Mouse (Mus musculus) MEL (cell line): ENCODE results near the gene Tpd52l1. TPM values are rescaled to one million over a fixed set of nuclear protein-coding genes. Genes with fewer than 3 reads are reported as not detected.

Experiments used
- DNase-seq: peaks from one replicate; pipeline ENCODE4 v3.0.0; 2011; ENCODE audit warnings: low read depth, low spot score
- H3K27ac ChIP-seq: 2 replicates; pipeline ENCODE4 v1.5.1; 2012; ENCODE audit warnings: low read depth, mild to moderate bottlenecking, control low read depth, low read length, moderate library complexity; ENCODE audit not compliant: control insufficient read depth
- H3K27me3 ChIP-seq, 2 experiments: fragments of 150-350 bp in 1 of 2; sonication (generic) in 1 of 2; 2 replicates each; pipeline ENCODE4 v1.6.1; 2012; ENCODE audit warnings: low read length in 2 of 2, mild to moderate bottlenecking in 2 of 2, improper control_type of control experiment in 1 of 2, moderate library complexity in 1 of 2; ENCODE audit not compliant: insufficient read depth in 2 of 2, control insufficient read depth in 1 of 2
- H3K36me3 ChIP-seq, 2 experiments: 2 replicates each; pipeline ENCODE4 v1.6.1; 2012 to 2014; ENCODE audit warnings: low read length in 2 of 2, improper control_type of control experiment in 1 of 2, inconsistent platforms in 1 of 2, mild to moderate bottlenecking in 1 of 2; ENCODE audit not compliant: insufficient read depth in 2 of 2, control insufficient read depth in 1 of 2
- H3K4me1 ChIP-seq, 2 experiments: fragments of 150-350 bp in 1 of 2; sonication (generic) in 1 of 2; 2 replicates each; pipeline ENCODE4 v1.6.1; 2012; ENCODE audit warnings: low read length in 2 of 2, improper control_type of control experiment in 1 of 2, mild to moderate bottlenecking in 1 of 2; ENCODE audit not compliant: insufficient read depth in 2 of 2, control insufficient read depth in 1 of 2
- H3K4me3 ChIP-seq, 2 experiments: fragments of 150-350 bp in 1 of 2; sonication (generic) in 1 of 2; 2 replicates each; pipeline ENCODE4 v1.5.1; 2012; ENCODE audit warnings: low read depth in 2 of 2, low read length in 2 of 2, mild to moderate bottlenecking in 2 of 2, moderate library complexity in 2 of 2, control low read depth in 1 of 2, improper control_type of control experiment in 1 of 2; ENCODE audit not compliant: control insufficient read depth in 1 of 2, insufficient read depth in 1 of 2
- H3K79me2 ChIP-seq: 2 replicates; pipeline ENCODE4 v1.6.1; 2012; ENCODE audit warnings: mild to moderate bottlenecking, low read length, moderate library complexity; ENCODE audit not compliant: control insufficient read depth, poor library complexity, insufficient read depth
- H3K9ac ChIP-seq: 2 replicates; pipeline ENCODE4 v1.6.1; 2012; ENCODE audit warnings: low read depth, mild to moderate bottlenecking, control low read depth, low read length, moderate library complexity; ENCODE audit not compliant: control insufficient read depth, poor library complexity, severe bottlenecking
- H3K9me3 ChIP-seq: fragments of 150-350 bp; sonication (generic); replicated peaks from 2 replicates; pipeline ENCODE4 v1.6.1; 2012; ENCODE audit warnings: mild to moderate bottlenecking, low read length, improper control_type of control experiment, moderate library complexity; ENCODE audit not compliant: insufficient read depth
- BHLHE40 ChIP-seq: IDR thresholded peaks from 2 replicates; pipeline ENCODE4 v1.6.1; 2012; ENCODE audit warnings: low read depth, mild to moderate bottlenecking, inconsistent platforms, low read length, improper control_type of control experiment, borderline replicate concordance
- CHD1 ChIP-seq: IDR thresholded peaks from 2 replicates; pipeline ENCODE4 v1.6.1; 2012; ENCODE audit warnings: low read depth, mild to moderate bottlenecking, inconsistent platforms, low read length, improper control_type of control experiment
- E2F4 ChIP-seq: IDR thresholded peaks from 2 replicates; pipeline ENCODE4 v1.6.1; 2011; ENCODE audit warnings: low read depth, low read length, improper control_type of control experiment, borderline replicate concordance
- ELF1 ChIP-seq: IDR thresholded peaks from 2 replicates; pipeline ENCODE4 v1.6.1; 2014; ENCODE audit warnings: low read depth, mild to moderate bottlenecking, inconsistent platforms, low read length, improper control_type of control experiment, moderate library complexity
- GABPA ChIP-seq: IDR thresholded peaks from 2 replicates; pipeline ENCODE4 v1.6.1; 2012; ENCODE audit warnings: low read depth, mild to moderate bottlenecking, inconsistent platforms, low read length, improper control_type of control experiment, moderate library complexity
- MAFK ChIP-seq: IDR thresholded peaks from 2 replicates; pipeline ENCODE4 v1.6.1; 2011; ENCODE audit warnings: low read depth, mild to moderate bottlenecking, low read length, improper control_type of control experiment, borderline replicate concordance
- MAX ChIP-seq: IDR thresholded peaks from 2 replicates; pipeline ENCODE4 v1.6.1; 2011; ENCODE audit warnings: low read length, improper control_type of control experiment
- MEF2A ChIP-seq: IDR thresholded peaks from 2 replicates; pipeline ENCODE4 v1.6.1; 2014; ENCODE audit warnings: low read depth, mild to moderate bottlenecking, inconsistent platforms, low read length, improper control_type of control experiment; ENCODE audit not compliant: poor library complexity, insufficient replicate concordance, severe bottlenecking; ENCODE audit errors: extremely low read depth
- NELFE ChIP-seq: IDR thresholded peaks from 2 replicates; pipeline ENCODE4 v1.6.1; 2011; ENCODE audit warnings: low read depth, low read length, improper control_type of control experiment
- NRF1 ChIP-seq: IDR thresholded peaks from 2 replicates; pipeline ENCODE4 v1.6.1; 2014; ENCODE audit warnings: low read depth, mild to moderate bottlenecking, inconsistent platforms, low read length, improper control_type of control experiment, moderate library complexity; ENCODE audit not compliant: poor library complexity, insufficient read depth, severe bottlenecking
- POLR2AphosphoS5 ChIP-seq: IDR thresholded peaks from 2 replicates; pipeline ENCODE4 v1.6.1; 2012; ENCODE audit warnings: low read depth, borderline replicate concordance, mild to moderate bottlenecking, inconsistent platforms, low read length, moderate library complexity, mixed read lengths
- RCOR1 ChIP-seq: IDR thresholded peaks from 2 replicates; pipeline ENCODE4 v1.6.1; 2012; ENCODE audit warnings: low read depth, mild to moderate bottlenecking, inconsistent platforms, low read length, improper control_type of control experiment
- SIN3A ChIP-seq: IDR thresholded peaks from 2 replicates; pipeline ENCODE4 v1.6.1; 2012; ENCODE audit warnings: low read length, improper control_type of control experiment, inconsistent platforms
- SMC3 ChIP-seq: IDR thresholded peaks from 2 replicates; pipeline ENCODE4 v1.6.1; 2011; ENCODE audit warnings: low read depth, low read length, improper control_type of control experiment
- TAL1 ChIP-seq: IDR thresholded peaks from 2 replicates; pipeline ENCODE4 v1.6.1; 2012; ENCODE audit warnings: mild to moderate bottlenecking, inconsistent platforms, low read length, moderate library complexity, mixed read lengths
- TCF12 ChIP-seq: IDR thresholded peaks from 2 replicates; pipeline ENCODE4 v1.6.1; 2014; ENCODE audit warnings: low read depth, mild to moderate bottlenecking, inconsistent platforms, low read length, improper control_type of control experiment, moderate library complexity
- UBTF ChIP-seq: IDR thresholded peaks from 2 replicates; pipeline ENCODE4 v1.6.1; 2012; ENCODE audit warnings: low read depth, mild to moderate bottlenecking, inconsistent platforms, low read length, improper control_type of control experiment, moderate library complexity, borderline replicate concordance; ENCODE audit not compliant: insufficient read depth
- USF2 ChIP-seq, 2 experiments: IDR thresholded peaks; 2 replicates each; pipeline ENCODE4 v1.6.1; 2011 to 2012; ENCODE audit warnings: improper control_type of control experiment in 2 of 2, low read length in 2 of 2, borderline replicate concordance in 1 of 2, inconsistent platforms in 1 of 2, low read depth in 1 of 2, mild to moderate bottlenecking in 1 of 2; ENCODE audit not compliant: insufficient read depth in 1 of 2
- ZKSCAN1 ChIP-seq: IDR thresholded peaks from 2 replicates; pipeline ENCODE4 v1.6.1; 2012; ENCODE audit warnings: low read depth, mild to moderate bottlenecking, inconsistent platforms, low read length, improper control_type of control experiment, moderate library complexity
- ZNF384 ChIP-seq: IDR thresholded peaks from 2 replicates; pipeline ENCODE4 v1.6.1; 2012; ENCODE audit warnings: low read depth, mild to moderate bottlenecking, inconsistent platforms, low read length, improper control_type of control experiment
- polyA plus RNA-seq, 2 experiments: library from polyadenylated mRNA; stranded (reverse) in 1 of 2; unstranded in 1 of 2; fragments of >175 nt in 1 of 2; fragments of >200 nt in 1 of 2; gene quantifications; 2 replicates each; pipeline versions ENCODE4 v1.2.1 to v1.2.4; 2012; ENCODE audit warnings: low replicate concordance in 2 of 2, low read depth in 1 of 2; ENCODE audit not compliant: insufficient read length in 2 of 2, insufficient read depth in 1 of 2, missing spikeins in 1 of 2
- total RNA-seq: library from RNA; depleted of rRNA; stranded (reverse); fragments of 300-350 nt; gene quantifications from 2 replicates; pipeline ENCODE4 v1.2.3, GENCODE M21; 2012

The Tpd52l1 gene
- total and polyA plus RNA-seq, 3 experiments, result not detected

DNA sequence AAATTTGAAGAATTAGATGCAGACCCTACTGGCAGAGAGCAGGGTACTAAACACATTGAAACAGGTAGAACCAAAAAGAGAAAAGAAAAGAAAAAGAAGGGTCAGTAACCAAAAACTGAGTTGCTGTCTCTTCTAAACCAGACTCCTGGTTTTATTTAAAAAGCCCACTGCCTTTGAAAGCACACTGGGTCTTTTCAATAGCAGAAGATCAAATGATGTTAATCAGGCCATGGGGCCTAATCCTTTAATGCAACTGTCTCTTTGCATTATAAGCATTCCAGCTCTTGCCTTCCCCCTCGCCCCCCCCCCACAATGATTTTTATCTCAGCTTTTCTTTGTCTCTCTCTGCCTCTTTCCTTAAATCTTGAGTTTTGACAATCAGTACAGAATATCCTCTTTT, 149.3 kb downstream of the Tpd52l1 start:
- H3K36me3 ChIP-seq, result no peaks in the 10 kb centered on the region
- TF ChIP-seq NELFE (no peak), TAL1 (no peak), CHD1 (no peak), TCF12 (no peak), E2F4 (no peak), MAFK (no peak), ZKSCAN1 (no peak), BHLHE40 (no peak), NRF1 (no peak)
- H3K4me3 ChIP-seq, result no peak overlapping the region
- DNase-seq, result no peak
- no peaks in the 10 kb centered on the region for H3K9me3 ChIP-seq
- H3K4me1 ChIP-seq, result no peaks in the 10 kb centered on the region
- no peaks in the 10 kb centered on the region for H3K27me3 ChIP-seq
- no peaks in the 10 kb centered on the region for H3K79me2 ChIP-seq
- no peak overlapping the region for H3K9ac ChIP-seq
- H3K27ac ChIP-seq, result no peak overlapping the region

DNA sequence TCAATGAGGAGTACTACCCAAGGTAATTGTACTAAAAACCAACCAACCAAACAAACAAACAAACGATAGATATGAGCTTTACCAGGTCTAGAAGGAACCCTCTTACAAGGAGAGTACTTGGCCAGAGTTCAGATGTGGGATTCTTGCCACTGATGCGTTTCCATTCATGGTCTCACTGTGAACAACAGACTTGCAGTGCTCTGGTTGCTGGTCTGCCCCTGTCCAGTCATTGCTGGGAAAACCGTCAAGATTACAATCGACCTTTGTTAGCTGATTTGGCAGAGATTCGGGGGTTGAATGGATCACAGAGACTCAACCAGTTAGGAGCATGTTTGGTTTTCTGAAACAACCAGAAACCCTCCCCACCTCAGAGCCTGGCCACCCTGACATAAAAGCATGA, 150.1 kb downstream of the Tpd52l1 start:
- Histone ChIP-seq H3K4me1 (no peaks in the 10 kb centered on the region), H3K9ac (no peak overlapping the region), H3K27ac (no peak overlapping the region), H3K27me3 (no peaks in the 10 kb centered on the region), H3K79me2 (no peaks in the 10 kb centered on the region), H3K9me3 (no peaks in the 10 kb centered on the region), H3K36me3 (no peaks in the 10 kb centered on the region), H3K4me3 (no peak overlapping the region)
- no peak for DNase-seq
- TF ChIP-seq ZNF384 (no peak), NRF1 (no peak), ELF1 (no peak), USF2 (IDR thresholded peaks at IDR 0.05; ENCODE audit: borderline replicate concordance in 1 of 2, insufficient read depth in 1 of 2, low read depth in 1 of 2, low read length in 2 of 2) (no peak), NELFE (no peak), TAL1 (no peak), SMC3 (no peak), POLR2AphosphoS5 (no peak), GABPA (no peak), TCF12 (no peak), UBTF (no peak), RCOR1 (no peak), ZKSCAN1 (no peak), MEF2A (no peak), SIN3A (no peak), MAX (no peak)
